Mouse (Mus musculus): ENCODE results near the gene Eml1.

Gene Eml1

GRCm38 (mm10) chr12:108374689-108375088 lies 3.9 kb downstream of the Eml1 start:
- DNase-seq: peak in 1 of 2 experiments; percentile 3

DNA sequence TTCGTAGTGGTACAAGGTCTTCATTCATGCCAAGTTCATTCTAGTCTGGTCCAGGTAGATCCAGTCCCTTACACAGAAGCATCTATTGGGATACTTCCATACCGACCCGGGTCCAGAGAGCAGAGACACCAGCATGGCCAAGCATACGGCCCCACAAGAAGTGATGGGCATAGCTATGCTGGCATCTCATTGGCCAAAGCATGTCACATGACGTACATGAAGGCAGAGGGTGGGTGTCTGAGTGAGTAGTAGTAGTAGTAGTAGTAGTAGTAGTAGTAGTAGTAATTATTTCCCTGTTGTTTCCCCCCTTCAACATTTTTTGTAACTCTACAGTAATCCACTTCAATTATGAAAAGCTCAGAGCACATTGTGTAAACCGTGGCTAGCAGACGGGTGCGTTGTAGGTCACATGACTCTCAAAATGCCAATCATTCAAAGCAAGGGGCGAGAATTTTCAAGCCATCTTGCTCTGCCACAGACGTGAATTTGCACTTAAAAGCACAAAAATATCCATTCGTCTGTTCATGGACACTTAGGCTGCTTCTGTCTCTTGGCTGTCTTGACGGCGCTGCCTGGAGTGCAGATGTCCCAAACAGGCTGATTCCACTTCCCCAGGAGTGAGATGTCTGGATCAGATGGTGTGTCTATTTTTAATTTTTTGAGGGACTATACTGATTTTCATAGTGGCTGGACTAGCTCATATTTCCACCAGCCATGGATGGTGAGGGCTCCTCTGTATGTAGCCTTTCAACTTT lies 7.8 kb downstream of the Eml1 start:
- DNase-seq: no peak

DNA sequence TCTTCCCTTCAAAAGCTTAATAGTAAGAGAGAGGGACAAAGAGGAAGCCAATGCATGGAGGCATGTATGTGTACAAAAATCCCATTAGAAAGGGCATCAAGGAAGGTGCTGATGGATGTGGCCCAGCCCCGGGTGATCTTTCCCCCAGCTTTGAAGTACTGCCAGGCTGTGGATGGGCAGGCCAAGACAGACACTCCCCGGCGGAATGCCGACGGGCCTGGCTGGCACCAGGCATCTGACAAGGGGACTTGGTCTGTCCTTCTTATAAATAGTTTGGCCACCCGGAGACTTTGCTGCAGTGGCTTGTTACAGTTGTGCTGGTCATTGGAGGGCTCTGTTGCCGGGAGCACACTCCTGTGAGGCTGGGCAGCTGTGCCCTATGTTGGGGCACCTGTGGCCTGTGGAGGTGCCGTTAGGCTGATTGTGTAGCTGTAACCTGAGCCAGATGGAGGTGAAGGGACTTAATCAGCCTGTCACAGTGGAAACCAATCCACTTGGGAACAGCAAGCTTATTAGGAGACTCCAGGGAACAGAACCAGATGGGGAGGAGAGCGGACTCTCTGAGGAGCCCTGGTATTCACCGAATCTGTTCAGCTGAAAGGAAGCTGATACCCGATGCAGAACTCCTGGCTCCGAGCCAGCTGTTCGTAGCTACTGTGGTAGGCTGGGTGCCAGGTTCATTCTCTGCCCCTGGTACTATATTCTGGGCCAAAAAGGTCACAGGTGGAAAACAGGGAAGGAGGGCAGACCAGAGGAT lies 15.9 kb downstream of the Eml1 start:
- peak; percentile 82 to 84 for DNase-seq

DNA sequence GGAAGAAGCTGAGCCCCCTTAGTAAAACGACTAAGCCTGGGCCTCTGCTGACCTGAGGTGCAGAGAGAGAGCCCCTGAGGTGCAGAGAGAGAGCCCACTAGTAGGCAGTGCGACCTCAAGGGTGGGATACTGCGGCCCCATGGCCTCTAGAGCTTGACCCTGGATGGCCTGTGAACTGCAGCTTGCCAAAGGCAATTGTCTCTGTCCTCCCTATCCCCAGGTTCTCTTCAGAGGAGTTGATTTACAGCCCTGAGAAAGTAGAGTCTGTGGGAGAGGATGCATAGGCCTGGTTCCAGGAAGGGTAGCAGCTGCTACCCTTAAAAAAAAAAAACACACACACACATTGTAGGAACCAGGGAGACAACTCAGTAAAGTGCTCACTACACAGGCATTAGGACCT lies 19.0 kb downstream of the Eml1 start:
- DNase-seq: no peak

GRCm38 (mm10) chr12:108392254-108393044 lies 21.7 kb downstream of the Eml1 start:
- DNase-seq: no peak

- peak in 1 of 2 experiments; percentile 58 for DNase-seq
Observed at GRCm38 (mm10) chr12:108393082-108393481, 22.3 kb downstream of the Eml1 start.

GRCm38 (mm10) chr12:108393637-108394036 lies 22.9 kb downstream of the Eml1 start:
- DNase-seq: peak; percentile 56 to 69

DNA sequence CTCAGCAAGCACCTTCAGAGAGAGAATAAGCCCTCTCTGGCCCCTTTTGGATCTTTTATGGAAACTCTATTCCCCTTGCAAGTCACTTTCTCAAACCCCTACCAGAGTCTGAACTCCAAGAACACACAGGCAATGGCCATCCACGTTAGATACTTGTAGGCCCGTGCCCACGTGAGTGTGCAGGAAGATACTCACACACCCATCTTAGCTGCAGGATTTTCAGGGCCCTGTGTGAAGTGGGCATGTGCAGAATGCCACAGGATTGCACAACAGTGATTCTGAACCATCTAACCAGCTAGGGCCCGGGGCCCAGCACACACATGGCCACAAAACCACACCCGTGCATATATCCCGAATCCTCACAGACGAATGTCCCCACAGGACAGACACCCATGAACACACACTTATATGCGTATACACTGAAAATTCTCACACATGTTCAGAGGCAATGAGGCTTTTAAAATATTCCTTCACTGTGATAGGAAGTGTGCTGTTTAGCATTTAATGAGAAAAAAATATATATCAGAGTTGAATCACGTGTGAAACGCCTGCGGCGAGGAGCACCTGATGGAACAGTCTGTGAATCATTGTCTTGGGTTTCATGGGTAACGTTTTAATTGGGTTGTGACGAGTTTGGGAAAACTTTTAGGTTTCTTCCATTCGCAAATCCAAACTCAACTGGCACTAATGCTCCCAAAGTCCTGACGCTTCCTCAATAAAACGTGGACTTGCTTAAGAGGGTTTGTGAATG lies 24.0 kb downstream of the Eml1 start:
- DNase-seq: no peak

GRCm38 (mm10) chr12:108395285-108395660 lies 24.5 kb downstream of the Eml1 start:
- peak; percentile 60 to 63 for DNase-seq

- DNase-seq: peak; percentile 85 to 89
Observed at GRCm38 (mm10) chr12:108396081-108396947, 25.6 kb downstream of the Eml1 start.

DNA sequence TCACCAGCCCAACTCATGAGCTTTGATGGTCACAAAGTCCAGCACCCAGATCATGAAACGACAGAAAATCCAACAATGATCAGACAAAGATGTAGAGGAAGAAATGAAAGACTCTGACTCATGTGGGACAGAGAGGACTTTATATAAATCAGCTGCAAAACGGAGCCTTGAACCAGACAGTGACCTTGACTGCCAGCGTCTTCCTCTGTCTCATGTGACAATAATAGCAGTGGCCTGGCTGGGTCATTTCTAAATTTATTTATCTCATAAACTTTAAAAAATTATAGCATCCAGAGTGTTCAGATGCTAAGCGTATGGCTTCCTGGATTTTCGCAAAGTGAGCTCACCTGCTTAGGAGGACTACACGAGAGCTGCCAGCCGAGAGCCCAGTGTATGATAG lies 27.9 kb downstream of the Eml1 start:
- DNase-seq: no peak

DNA sequence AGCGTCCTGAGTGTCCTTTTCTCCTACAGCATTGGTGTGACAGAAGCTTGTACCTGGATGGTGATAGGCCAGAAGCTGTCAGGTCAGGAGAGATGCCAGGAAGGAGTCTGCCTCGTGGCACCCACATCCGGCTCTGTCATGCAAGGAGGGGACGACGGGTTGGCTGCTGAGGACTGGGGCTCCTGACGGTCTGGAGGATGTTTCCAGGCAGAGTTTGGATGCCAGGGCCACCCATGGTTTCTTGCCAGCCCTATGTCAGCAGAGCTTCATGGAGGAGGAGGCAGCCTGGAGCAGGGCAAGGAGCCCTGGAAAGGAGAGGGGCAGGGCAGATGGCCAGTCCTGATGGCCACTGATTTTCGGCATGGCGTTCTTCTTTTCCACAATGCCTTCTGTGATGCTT lies 28.4 kb downstream of the Eml1 start:
- peak; percentile 81 to 87 for DNase-seq

DNA sequence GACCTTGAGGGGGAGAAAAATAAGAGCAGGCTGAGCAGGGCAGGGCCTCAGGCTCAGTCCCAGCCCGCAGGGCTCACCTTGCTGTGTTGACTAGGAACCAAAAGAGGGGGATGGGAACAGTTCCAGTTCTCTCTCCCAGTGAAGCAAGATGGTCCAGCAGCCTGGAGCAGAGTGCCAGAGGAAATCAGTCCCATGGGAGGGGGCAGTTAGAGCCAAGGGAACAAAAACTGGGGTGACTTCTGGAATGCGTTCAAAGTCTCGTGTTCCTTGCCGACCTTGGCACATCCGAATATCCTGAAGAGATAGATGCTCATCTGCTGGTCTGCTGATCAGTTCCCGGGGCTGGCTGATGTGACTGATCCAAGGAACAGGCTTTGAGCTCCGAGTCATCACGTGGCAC lies 30.2 kb downstream of the Eml1 start:
- peak; percentile 71 to 73 for DNase-seq

DNA sequence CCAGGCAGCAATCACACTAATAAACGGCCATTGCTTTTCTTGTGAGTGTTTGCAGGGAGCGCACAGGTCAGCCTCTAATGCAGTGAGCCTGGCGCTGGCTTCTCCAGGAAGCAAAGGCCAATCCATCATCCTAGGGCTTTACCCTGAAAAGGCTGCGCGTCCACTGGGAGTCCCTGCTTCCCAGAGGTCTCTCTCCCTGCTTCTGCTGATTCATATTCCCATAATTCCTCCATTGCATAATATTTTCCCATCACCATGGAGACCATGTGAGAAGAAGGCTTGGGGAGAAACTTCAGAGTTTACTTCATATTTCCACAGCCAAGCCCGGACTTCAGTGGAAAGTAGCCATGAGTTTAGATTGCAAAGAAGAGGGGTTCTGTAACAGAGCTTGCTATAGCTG lies 33.2 kb downstream of the Eml1 start:
- no peak for DNase-seq

DNA sequence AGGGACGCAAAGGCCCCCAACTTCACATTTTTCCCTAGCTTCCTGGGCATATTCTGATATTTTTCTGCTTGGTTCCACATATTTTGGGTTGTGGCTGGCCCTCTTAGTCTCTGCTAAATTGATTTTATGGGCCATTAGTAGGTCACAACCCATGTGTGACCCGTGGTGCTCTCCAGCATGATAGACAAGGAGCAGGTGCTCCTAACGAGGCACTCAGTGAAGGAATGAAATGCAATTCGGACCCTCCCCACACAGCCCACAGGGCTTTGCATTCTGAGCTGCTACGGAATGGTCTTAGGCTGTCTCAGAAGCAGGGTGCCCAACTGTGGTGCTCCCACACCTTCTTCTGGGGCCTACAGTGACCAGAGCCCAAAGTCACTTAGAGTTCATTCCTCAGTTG lies 38.3 kb downstream of the Eml1 start:
- DNase-seq: no peak

DNA sequence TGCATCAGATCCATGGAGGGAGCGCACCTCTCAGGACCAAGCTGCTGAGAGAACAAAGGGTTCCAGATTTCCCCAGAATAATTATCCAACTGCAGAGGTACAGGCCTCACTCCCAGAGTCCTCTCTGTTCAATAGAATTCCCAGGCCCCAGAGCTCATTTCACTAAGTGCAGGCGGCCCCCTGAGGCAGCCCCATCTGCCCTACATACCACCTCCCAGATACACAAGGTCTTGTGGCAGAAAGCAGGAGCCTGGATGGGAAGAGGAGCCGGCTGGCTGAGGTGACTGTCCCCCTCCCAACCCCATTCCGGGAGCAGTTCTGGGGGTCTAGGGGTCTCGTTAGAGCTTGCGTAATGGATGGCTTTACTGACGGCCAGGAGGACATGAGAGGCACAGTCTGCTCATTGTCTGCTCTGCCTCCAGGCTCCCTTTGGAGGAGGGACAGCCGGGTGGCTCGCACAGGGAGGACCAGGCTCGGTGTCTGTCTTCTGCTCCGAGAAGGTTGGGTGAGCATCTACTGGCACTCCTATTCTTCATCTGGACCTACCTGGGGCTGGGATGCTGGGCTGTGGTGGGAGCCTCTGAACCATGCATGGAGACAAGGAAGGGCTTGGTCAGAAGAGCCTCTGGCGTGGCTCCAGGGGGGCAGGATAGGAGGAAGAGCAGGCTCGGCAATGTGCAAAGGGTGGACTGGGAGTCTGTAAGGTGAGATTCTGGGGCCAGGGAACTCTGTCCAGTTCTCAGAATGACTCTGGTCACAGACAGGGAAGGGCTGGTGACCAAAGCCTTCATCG lies 39.9 kb downstream of the Eml1 start:
- DNase-seq: peak; percentile 70 to 73

DNA sequence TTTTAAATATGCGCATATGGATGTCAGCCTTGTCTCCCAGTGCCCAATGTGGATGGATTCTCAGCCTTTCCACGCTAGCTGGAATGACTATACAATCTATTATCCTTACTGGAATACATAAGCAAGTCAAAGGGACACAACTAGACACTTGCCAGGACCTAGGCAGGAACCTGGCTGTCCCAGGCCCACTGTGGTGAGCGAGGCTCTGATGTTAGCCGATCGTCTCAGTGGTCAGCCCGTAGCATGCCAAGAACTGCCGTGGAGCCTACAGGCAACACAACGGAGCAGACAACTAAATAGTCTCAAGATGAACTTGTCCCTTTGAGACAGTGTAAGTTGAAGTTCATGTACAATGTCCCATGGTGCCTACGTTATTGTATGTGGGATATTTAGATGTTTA lies 44.2 kb downstream of the Eml1 start:
- peak; percentile 62 to 80 for DNase-seq

- DNase-seq: no peak
Observed at GRCm38 (mm10) chr12:108419570-108419969, 48.8 kb downstream of the Eml1 start.

GRCm38 (mm10) chr12:108421477-108421876 lies 50.7 kb downstream of the Eml1 start:
- no peak for DNase-seq

DNA sequence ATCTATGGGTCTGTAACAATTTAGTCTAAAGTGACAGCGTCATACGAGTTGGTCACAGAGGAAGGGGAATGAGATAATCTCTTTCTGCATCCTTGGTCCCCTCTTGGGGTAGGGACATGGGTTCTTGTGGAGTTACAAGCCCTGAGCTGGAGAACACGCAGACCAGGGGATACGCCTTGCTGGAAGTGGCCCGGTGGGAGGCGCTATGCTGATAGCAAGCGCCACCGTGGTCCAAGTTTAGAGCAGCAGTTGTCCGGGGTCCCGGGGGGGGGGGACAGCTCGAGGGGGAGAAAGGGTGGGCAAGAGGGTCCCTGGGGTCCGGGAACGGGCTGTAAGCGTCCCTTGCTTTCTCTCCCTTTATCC lies 51.7 kb downstream of the Eml1 start:
- peak; percentile 74 to 76 for DNase-seq
